In genomic region chr5:117370592-117370991, GRCm38 (mm10) we compare ENCODE assay signal across 23 mouse cellular contexts. TPM values are rescaled to one million over a fixed set of nuclear protein-coding genes. Genes with fewer than 3 reads are reported as not detected.
DNase-seq lines count a peak whose midpoint lies in the region; TF ChIP-seq lines count a peak whose summit lies in the region.
"Had no signal": no experiment of that assay in that cellular context is flagged by ENCODE, and none has a peak within 500 bp of the region (broad histone marks: within the 10 kb centered on the region; RNA-seq: fewer than 3 reads in every experiment).

No protein-coding gene starts in this region.

- H3K27ac ChIP-seq in gastrocnemius, adult 2 months: no peak overlapping the region
- H3K27ac ChIP-seq: embryonic facial prominence, embryonic 10.5 days; forebrain, embryonic 12.5 days; heart, embryonic 15.5 days; hindbrain, postnatal 0 days; left cerebral cortex, adult 2 months; limb, embryonic 12.5 days; liver, embryonic 12.5 days; midbrain, embryonic 13.5 days; neural tube, embryonic 13.5 days; stomach, embryonic 15.5 days had no signal

- intact Hi-C loops in gastrocnemius, adult 2 months (cut with DNase I): no loop called here

- H3K4me1 ChIP-seq in lung, adult 2 months (ENCODE audit: control insufficient read depth, insufficient read depth, low read length): no peaks in the 10 kb centered on the region; the same call in none of the 2 replicates
- H3K4me1 ChIP-seq: forebrain, embryonic 12.5 days; midbrain, embryonic 13.5 days; neural tube, embryonic 13.5 days had no signal

- TF ChIP-seq CTCF in gastrocnemius, adult 2 months (IDR thresholded peaks at IDR 0.05): no peak
- no peak for TF ChIP-seq CTCF in lung, adult 2 months (IDR thresholded peaks at IDR 0.05; ENCODE audit: insufficient read depth, low read length)

- no peak overlapping the region for H3K4me3 ChIP-seq in gastrocnemius, adult 2 months
- H3K4me3 ChIP-seq in lung, adult 2 months (replicated peaks; ENCODE audit: extremely low read depth, low read depth, low read length): no peak overlapping the region
- H3K4me3 ChIP-seq: embryonic facial prominence, embryonic 10.5 days; forebrain, embryonic 12.5 days; heart, embryonic 15.5 days; hindbrain, embryonic 10.5 days; left cerebral cortex, adult 2 months; limb, embryonic 12.5 days; liver, embryonic 12.5 days; midbrain, embryonic 13.5 days; neural tube, embryonic 13.5 days; stomach, embryonic 15.5 days had no signal

- peak; percentile 25 for DNase-seq in gastrocnemius, postnatal 10 days
- DNase-seq in gastrocnemius, adult 2 months: no peak
- peak; percentile 28 to 50 for DNase-seq in lung, postnatal 4 days
- no peak for DNase-seq in lung, adult 2 months
- peak; percentile 67 to 69 for DNase-seq in kidney, adult 8-10 months
- peak; percentile 73 to 84 for DNase-seq in kidney, postnatal 25 days
- no peak for DNase-seq in gastrocnemius, postnatal 25 days
- DNase-seq: cerebellum, adult 8-10 months; gastrocnemius, postnatal 36 days; layer of hippocampus, adult 9-11 months; lung, embryonic 14.5 days; right cerebral cortex, postnatal 25 days had no signal

- TF ChIP-seq POLR2A in lung, adult 2 months (IDR thresholded peaks at IDR 0.05; ENCODE audit: borderline replicate concordance, extremely low read depth, low read depth, low read length): no peak

- 42% methylated on average over 10 of the region's 10 CpGs for WGBS in lung, adult 2 months

RNA-seq across cellular contexts. Expression of gene Wsb2, which starts 13.5 kb away (rescaled TPM):
- 10 to 100 TPM; 80.3 to 83.1 TPM for total RNA-seq in gastrocnemius, postnatal 10 days (2021)
- total RNA-seq in gastrocnemius, adult 2 months (2021): 10 to 100 TPM; 88.0 to 97.7 TPM
- 83.6 and 151 TPM in 2 replicates for polyA plus RNA-seq in lung, adult 2 months (2012; rRNA removed)
- 10 to 100 TPM; 75.4 to 83.4 TPM for total RNA-seq in gastrocnemius, postnatal 25 days (2021)

RNA-seq across cellular contexts. Expression of gene Rfc5, which starts 18.3 kb away (rescaled TPM):
- total RNA-seq in gastrocnemius, postnatal 10 days (2021): 1 to 10 TPM; 7.5 to 8.5 TPM
- total RNA-seq in gastrocnemius, adult 2 months (2021): 1 to 10 TPM in 1 of 2 experiments, under 1 TPM in 1; 0.84 to 1.1 TPM
- 8.6 and 9.1 TPM in 2 replicates for polyA plus RNA-seq in lung, adult 2 months (2012; rRNA removed)
- total RNA-seq in gastrocnemius, postnatal 25 days (2021): 1 to 10 TPM in 1 of 2 experiments, under 1 TPM in 1; 1.00 to 2.7 TPM

RNA-seq across cellular contexts. Expression of gene Ksr2, which starts 43.2 kb away (rescaled TPM):
- under 1 TPM; 0.16 to 0.27 TPM for total RNA-seq in gastrocnemius, postnatal 10 days (2021)
- under 1 TPM; 0.03 to 0.11 TPM for total RNA-seq in gastrocnemius, adult 2 months (2021)
- 0.02 and 0.06 TPM in 2 replicates for polyA plus RNA-seq in lung, adult 2 months (2012; rRNA removed)
- total RNA-seq in gastrocnemius, postnatal 25 days (2021): under 1 TPM; 0.05 to 0.08 TPM
- polyA plus RNA-seq: liver, embryonic 12.5 days had no signal

RNA-seq across cellular contexts. Expression of gene Vsig10, which starts 51.7 kb away (rescaled TPM):
- 10 to 100 TPM in 1 of 2 experiments, 1 to 10 TPM in 1; 8.6 to 11.9 TPM for total RNA-seq in gastrocnemius, postnatal 10 days (2021)
- total RNA-seq in gastrocnemius, adult 2 months (2021): 1 to 10 TPM; 5.2 to 5.3 TPM
- polyA plus RNA-seq in lung, adult 2 months (2012; rRNA removed): 28.9 and 31.5 TPM in 2 replicates
- total RNA-seq in gastrocnemius, postnatal 25 days (2021): 1 to 10 TPM; 5.0 to 5.5 TPM

Comparison
In these comparisons a context has a peak if more than half of its experiments do, and no peak if none do; other contexts are left out.
1. DNase-seq: peak in gastrocnemius, postnatal 10 days (single experiment), lung, postnatal 4 days (2 of 2), kidney, adult 8-10 months (2 of 2) and kidney, postnatal 25 days (2 of 2); none in gastrocnemius, adult 2 months (single experiment), lung, adult 2 months (single experiment) and gastrocnemius, postnatal 25 days (single experiment).